In genomic region chr7:29890501-29890900, GRCm38 (mm10) we compare ENCODE assay signal across 20 mouse cellular contexts. TPM values are rescaled to one million over a fixed set of nuclear protein-coding genes. Genes with fewer than 3 reads are reported as not detected.
DNase-seq lines count a peak whose midpoint lies in the region; ATAC-seq and TF ChIP-seq lines count a peak whose summit lies in the region.
"Had no signal": no experiment of that assay in that cellular context is flagged by ENCODE, and none has a peak within 500 bp of the region (broad histone marks: within the 10 kb centered on the region; RNA-seq: fewer than 3 reads in every experiment).

No protein-coding gene starts in this region.

- TF ChIP-seq CTCF in heart, adult 2 months (IDR thresholded peaks at IDR 0.05) = no peak

- no peaks in the 10 kb centered on the region for H3K79me2 ChIP-seq in heart, adult 2 months (replicated peaks; ENCODE audit: control insufficient read depth, insufficient read depth, low read length)
- H3K79me2 ChIP-seq in myocyte (ENCODE audit: control insufficient read depth, insufficient read depth) = no peaks in the 10 kb centered on the region

- WGBS in heart, adult 2 months = 97% methylated on average over 7 of the region's 7 CpGs
- WGBS in heart, embryonic 10.5 days = 95% methylated on average over 7 of the region's 7 CpGs
- WGBS in heart, embryonic 12.5 days = 92% methylated on average over 7 of the region's 7 CpGs

- no peak overlapping the region for H3K9ac ChIP-seq in heart, adult 2 months (ENCODE audit: low read depth, low read length)
- H3K9ac ChIP-seq in heart, embryonic 12.5 days = no peak overlapping the region

- TF ChIP-seq EP300 in heart, adult 2 months (IDR thresholded peaks at IDR 0.05; ENCODE audit: insufficient read depth, low read depth, low read length) = no peak

- no peak overlapping the region for H3K4me3 ChIP-seq in heart, adult 2 months
- no peak overlapping the region for H3K4me3 ChIP-seq in heart, embryonic 10.5 days
- H3K4me3 ChIP-seq in heart, embryonic 12.5 days = no peak overlapping the region
- H3K4me3 ChIP-seq in myocyte = no peak overlapping the region

- intact Hi-C loops in heart, adult 2 months (cut with DNase I) = no loop called here

- H3K27me3 ChIP-seq in heart, adult 2 months (ENCODE audit: control insufficient read depth, insufficient read depth, low read length) = no peaks in the 10 kb centered on the region
- no peaks in the 10 kb centered on the region for H3K27me3 ChIP-seq in heart, embryonic 10.5 days (ENCODE audit: insufficient read depth, poor library complexity, severe bottlenecking)
- no peaks in the 10 kb centered on the region for H3K27me3 ChIP-seq in heart, embryonic 12.5 days (replicated peaks)
- no peaks in the 10 kb centered on the region for H3K27me3 ChIP-seq in myocyte (ENCODE audit: control insufficient read depth, insufficient read depth, insufficient read length)
- H3K27me3 ChIP-seq: CH12.LX, Patski had no signal

- no peak overlapping the region for H3ac ChIP-seq in myocyte (ENCODE audit: control insufficient read depth, insufficient read length)

- ATAC-seq in heart, embryonic 12.5 days (ENCODE audit: insufficient number of reproducible peaks, low FRiP score) = no peak
- ATAC-seq: activated CD4-positive, CD25-positive, alpha-beta regulatory T cell, adult 4 months; CD4-positive, CD25-positive, alpha-beta regulatory T cell, adult 4 months; Patski had no signal

- H3K27ac ChIP-seq in heart, adult 2 months = no peak overlapping the region
- no peak overlapping the region for H3K27ac ChIP-seq in heart, embryonic 10.5 days
- H3K27ac ChIP-seq in heart, embryonic 12.5 days (ENCODE audit: poor library complexity, severe bottlenecking) = no peak overlapping the region

- no peaks in the 10 kb centered on the region for H3K36me3 ChIP-seq in heart, adult 2 months (ENCODE audit: control insufficient read depth, insufficient read depth, low read length)
- peaks cover 53% of the 10 kb centered on the region for H3K36me3 ChIP-seq in heart, embryonic 10.5 days
- H3K36me3 ChIP-seq in heart, embryonic 12.5 days = peaks cover 53% of the 10 kb centered on the region
- peaks cover 23% of the 10 kb centered on the region for H3K36me3 ChIP-seq in myocyte (ENCODE audit: control insufficient read depth, insufficient read depth)

- no peak overlapping the region for H3K4me2 ChIP-seq in heart, embryonic 12.5 days
- H3K4me2 ChIP-seq in myocyte (ENCODE audit: low read depth) = no peak overlapping the region

- TF ChIP-seq POLR2A in heart, adult 2 months (IDR thresholded peaks at IDR 0.05; ENCODE audit: insufficient read depth, low read depth, low read length) = no peak
- no peak for TF ChIP-seq POLR2A in myocyte (IDR thresholded peaks at IDR 0.05; ENCODE audit: insufficient read length, low read depth)

- no peaks in the 10 kb centered on the region for H3K4me1 ChIP-seq in heart, adult 2 months (ENCODE audit: control insufficient read depth, insufficient read depth, low read length)
- no peaks in the 10 kb centered on the region for H3K4me1 ChIP-seq in heart, embryonic 10.5 days
- H3K4me1 ChIP-seq in heart, embryonic 12.5 days (replicated peaks) = no peaks in the 10 kb centered on the region

- H3K9me3 ChIP-seq in heart, embryonic 10.5 days = peaks cover 42% of the 10 kb centered on the region
- H3K9me3 ChIP-seq in heart, embryonic 12.5 days (replicated peaks) = peaks cover 75% of the 10 kb centered on the region

- peak; percentile 62 for DNase-seq in heart, adult 11 months
- DNase-seq in heart, adult 2 months = no peak
- DNase-seq in heart, embryonic 10.5 days (ENCODE audit: low spot score) = peak; percentile 13
- no peak for DNase-seq in frontal cortex, postnatal 10 days (ENCODE audit: low spot score in 2 of 2)
- DNase-seq: adrenal gland, adult 2 months; adrenal gland, adult 8-10 months; adrenal gland, postnatal 10 days; adrenal gland, postnatal 14 days; adrenal gland, postnatal 25 days; adrenal gland, postnatal 36 days; B cell, adult 2 months; cerebellum, adult 11 months; cerebellum, adult 11-12 months; cerebellum, adult 18-20 months had no signal

TF ChIP-seq in myocyte, 11 proteins besides CTCF, POLR2A, EP300 and RAD21:
- TF ChIP-seq MYOG (IDR thresholded peaks at IDR 0.05; ENCODE audit: control insufficient read depth in 1 of 3, insufficient read depth in 1 of 3, insufficient read length in 2 of 3, low read depth in 2 of 3) (no peak), POLR2AphosphoS2 (IDR thresholded peaks at IDR 0.05; ENCODE audit: insufficient read length, low read depth) (peak; percentile 59), TCF3 (IDR thresholded peaks at IDR 0.05; ENCODE audit: insufficient read length, low read depth) (no peak), USF1 (IDR thresholded peaks at IDR 0.05; ENCODE audit: low read depth) (no peak)

RNA-seq across cellular contexts. Expression of gene Zfp27, which starts 15.9 kb away (rescaled TPM):
- 1 to 10 TPM; 7.3 to 8.4 TPM for total RNA-seq in heart, adult 2 months (2021)
- 3.6 and 6.4 TPM in 2 replicates for polyA plus RNA-seq in heart, adult 2 months (2012; rRNA removed)
- 8.2 and 9.5 TPM in 2 replicates for polyA plus RNA-seq in heart, embryonic 10.5 days (2016; fragmentation: Nextera tagmentation; extraction: Ambion mirVana)
- polyA plus RNA-seq in heart, embryonic 12.5 days (2016; fragmentation: Nextera tagmentation; extraction: Ambion mirVana) = 9.1 and 9.9 TPM in 2 replicates
- 3.9 TPM for polyA plus RNA-seq in myocyte (2012; fragmentation: generic; extraction: Trizol)

RNA-seq across cellular contexts. Expression of gene Zfp383, which starts 17.5 kb away (rescaled TPM):
- total RNA-seq in heart, adult 2 months (2021) = 1 to 10 TPM; 5.5 to 6.3 TPM
- 2.4 and 5.0 TPM in 2 replicates for polyA plus RNA-seq in heart, adult 2 months (2012; rRNA removed)
- polyA plus RNA-seq in heart, embryonic 10.5 days (2016; fragmentation: Nextera tagmentation; extraction: Ambion mirVana) = 2.1 and 3.7 TPM in 2 replicates
- polyA plus RNA-seq in heart, embryonic 12.5 days (2016; fragmentation: Nextera tagmentation; extraction: Ambion mirVana) = 3.3 and 3.8 TPM in 2 replicates
- polyA plus RNA-seq in myocyte (2012; fragmentation: generic; extraction: Trizol) = 2.4 TPM

RNA-seq across cellular contexts. Expression of gene Zfp420, which starts 30.7 kb away (rescaled TPM):
- total RNA-seq in heart, adult 2 months (2021) = 1 to 10 TPM; 3.8 to 4.5 TPM
- polyA plus RNA-seq in heart, adult 2 months (2012; rRNA removed) = 1.1 and 1.4 TPM in 2 replicates
- 3.7 and 6.3 TPM in 2 replicates for polyA plus RNA-seq in heart, embryonic 10.5 days (2016; fragmentation: Nextera tagmentation; extraction: Ambion mirVana)
- polyA plus RNA-seq in heart, embryonic 12.5 days (2016; fragmentation: Nextera tagmentation; extraction: Ambion mirVana) = 4.4 and 4.6 TPM in 2 replicates
- polyA plus RNA-seq in myocyte (2012; fragmentation: generic; extraction: Trizol) = 1.7 TPM

RNA-seq across cellular contexts. Expression of gene Zfp940, which starts 37.0 kb away (rescaled TPM):
- under 1 TPM; 0.44 to 0.77 TPM for total RNA-seq in heart, adult 2 months (2021)
- 0.12 and 0.29 TPM in 2 replicates for polyA plus RNA-seq in heart, adult 2 months (2012; rRNA removed)
- polyA plus RNA-seq in heart, embryonic 10.5 days (2016; fragmentation: Nextera tagmentation; extraction: Ambion mirVana) = 4.4 and 5.7 TPM in 2 replicates
- polyA plus RNA-seq in heart, embryonic 12.5 days (2016; fragmentation: Nextera tagmentation; extraction: Ambion mirVana) = 2.7 and 3.0 TPM in 2 replicates
- polyA plus RNA-seq in myocyte (2012; fragmentation: generic; extraction: Trizol) = 0.96 TPM

Comparison
In these comparisons a context has a peak if more than half of its experiments do, and no peak if none do; other contexts are left out.
1. DNase-seq: peak in heart, adult 11 months (single experiment) and heart, embryonic 10.5 days (single experiment); none in heart, adult 2 months (0 of 2) and frontal cortex, postnatal 10 days (0 of 2).